Mouse (Mus musculus) forebrain, embryonic 11.5 days (tissue): ENCODE measurements around the gene Mme. TPM values are rescaled to one million over a fixed set of nuclear protein-coding genes. Genes with fewer than 3 reads are reported as not detected.

Source experiments
- ATAC-seq: fragments of 200-750 bp; cut with Nextera tagmentation; replicated peaks from 2 replicates; pipeline ENCODE4 v1.8.0; 2017; ENCODE audit warnings: moderate TSS enrichment; ENCODE audit not compliant: low FRiP score
- DNase-seq: peaks from one replicate; pipeline ENCODE4 v3.0.0-alpha.2; 2017; ENCODE audit warnings: low spot score
- H3K27ac ChIP-seq: fragments of 300-500 bp; sonication (generic); 2 replicates; pipeline ENCODE4 v1.5.1; 2014; ENCODE audit warnings: low read depth, low read length
- H3K27me3 ChIP-seq: fragments of 300-500 bp; sonication (generic); 2 replicates; pipeline ENCODE4 v1.6.1; 2014; ENCODE audit warnings: mild to moderate bottlenecking, low read length, mixed read lengths; ENCODE audit not compliant: control insufficient read depth, insufficient read depth
- H3K36me3 ChIP-seq: fragments of 300-500 bp; sonication (generic); 2 replicates; pipeline ENCODE4 v1.6.1; 2014; ENCODE audit warnings: mild to moderate bottlenecking, low read length, moderate library complexity, mixed read lengths; ENCODE audit not compliant: control insufficient read depth, insufficient read depth
- H3K4me1 ChIP-seq: fragments of 300-500 bp; sonication (generic); replicated peaks from 2 replicates; pipeline ENCODE4 v1.6.1; 2014; ENCODE audit warnings: low read length, mixed read lengths; ENCODE audit not compliant: control insufficient read depth, insufficient read depth
- H3K4me2 ChIP-seq: fragments of 300-500 bp; sonication (generic); 2 replicates; pipeline ENCODE4 v1.6.1; 2014; ENCODE audit warnings: low read depth, mild to moderate bottlenecking, low read length, moderate library complexity, mixed read lengths; ENCODE audit not compliant: severe bottlenecking
- H3K4me3 ChIP-seq: fragments of 300-500 bp; sonication (generic); 2 replicates; pipeline ENCODE4 v1.5.1; 2014; ENCODE audit warnings: low read depth, low read length
- H3K9ac ChIP-seq: fragments of 300-500 bp; sonication (generic); 2 replicates; pipeline ENCODE4 v1.6.1; 2014; ENCODE audit warnings: low read length
- H3K9me3 ChIP-seq: fragments of 300-500 bp; sonication (generic); 2 replicates; pipeline ENCODE4 v1.6.1; 2016; ENCODE audit warnings: low read length, mixed read lengths; ENCODE audit not compliant: control insufficient read depth
- WGBS: fragments of 180-500 bp; shearing (Covaris S2); extraction: QIAGEN DNeasy Blood & Tissue Kit; methylation state at CpG from one replicate; pipeline ENCODE4 v1.1.7; 2014; 5-methylcytosine and 5-hydroxymethylcytosine counted together
- polyA plus RNA-seq: library from polyadenylated mRNA; unstranded; fragments of >200 nt; fragmentation: Nextera tagmentation; extraction: Ambion mirVana; gene quantifications from 2 replicates; pipeline ENCODE4 v1.2.1, GENCODE M21; 2014

The Mme gene
- polyA plus RNA-seq, 1 experiment from 2014 or later: 14.2 TPM

DNA sequence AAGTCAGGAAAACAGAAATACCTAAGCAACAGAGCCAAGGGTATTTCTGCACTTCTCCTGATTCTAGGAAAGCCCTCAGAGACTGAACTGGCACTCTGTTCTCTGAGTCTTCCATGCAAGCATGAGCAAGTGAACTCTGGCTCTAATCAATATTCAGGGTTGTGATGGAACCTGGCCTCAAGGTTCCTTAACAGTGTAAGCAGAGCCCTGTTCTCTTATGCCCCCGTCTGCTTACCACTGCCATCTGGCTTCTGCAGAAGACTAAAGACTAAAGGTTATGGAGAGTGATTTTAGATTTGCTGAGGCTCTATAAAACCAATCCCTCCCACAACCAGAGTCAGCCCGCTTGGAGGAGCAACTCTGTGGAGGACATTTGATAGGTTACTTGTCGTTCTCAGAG, 99.2 kb downstream of the Mme start:
- Histone ChIP-seq H3K4me2 (no peak overlapping the region), H3K4me3 (no peak overlapping the region), H3K9me3 (no peaks in the 10 kb centered on the region), H3K4me1 (no peaks in the 10 kb centered on the region), H3K27ac (no peak overlapping the region), H3K9ac (no peak overlapping the region), H3K36me3 (no peaks in the 10 kb centered on the region), H3K27me3 (no peaks in the 10 kb centered on the region)
- WGBS: 89% methylated on average over 3 of the region's 3 CpGs
- no peak for ATAC-seq
- no peak for DNase-seq

- H3K9ac ChIP-seq: no peak overlapping the region
- H3K4me3 ChIP-seq: no peak overlapping the region
- no peak for DNase-seq
- H3K36me3 ChIP-seq: no peaks in the 10 kb centered on the region
- no peak overlapping the region for H3K4me2 ChIP-seq
- no peaks in the 10 kb centered on the region for H3K9me3 ChIP-seq
- no peaks in the 10 kb centered on the region for H3K27me3 ChIP-seq
- H3K27ac ChIP-seq: no peak overlapping the region
- ATAC-seq: no peak
- no peaks in the 10 kb centered on the region for H3K4me1 ChIP-seq
- WGBS: 97% methylated on average over 4 of the region's 4 CpGs
These were observed 100.1 kb downstream of the Mme start for GRCm38 (mm10) chr3:63341481-63341880.

DNA sequence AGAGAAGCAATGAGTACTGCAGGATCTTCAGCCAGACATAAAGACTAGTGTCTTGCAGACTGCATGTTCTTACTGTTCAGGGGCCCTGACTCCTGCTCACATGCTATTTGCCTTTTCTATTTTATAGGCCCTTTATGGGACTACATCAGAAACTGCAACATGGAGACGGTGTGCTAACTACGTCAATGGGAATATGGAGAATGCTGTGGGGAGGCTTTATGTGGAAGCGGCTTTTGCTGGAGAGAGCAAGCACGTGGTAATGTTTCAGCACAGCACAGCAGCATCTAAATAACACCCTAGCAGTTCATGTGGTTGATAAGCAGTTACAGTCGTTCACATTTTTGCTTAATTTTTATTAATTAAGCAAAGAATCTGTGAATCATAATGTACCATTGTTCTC, 103.7 kb downstream of the Mme start:
- H3K4me1 ChIP-seq: no peaks in the 10 kb centered on the region
- no peak overlapping the region for H3K27ac ChIP-seq
- WGBS: 85% methylated on average over 5 of the region's 5 CpGs
- no peak overlapping the region for H3K4me3 ChIP-seq
- no peak overlapping the region for H3K9ac ChIP-seq
- no peaks in the 10 kb centered on the region for H3K9me3 ChIP-seq
- DNase-seq: no peak
- H3K36me3 ChIP-seq: no peaks in the 10 kb centered on the region
- H3K27me3 ChIP-seq: no peaks in the 10 kb centered on the region
- no peak for ATAC-seq
- H3K4me2 ChIP-seq: no peak overlapping the region

DNA sequence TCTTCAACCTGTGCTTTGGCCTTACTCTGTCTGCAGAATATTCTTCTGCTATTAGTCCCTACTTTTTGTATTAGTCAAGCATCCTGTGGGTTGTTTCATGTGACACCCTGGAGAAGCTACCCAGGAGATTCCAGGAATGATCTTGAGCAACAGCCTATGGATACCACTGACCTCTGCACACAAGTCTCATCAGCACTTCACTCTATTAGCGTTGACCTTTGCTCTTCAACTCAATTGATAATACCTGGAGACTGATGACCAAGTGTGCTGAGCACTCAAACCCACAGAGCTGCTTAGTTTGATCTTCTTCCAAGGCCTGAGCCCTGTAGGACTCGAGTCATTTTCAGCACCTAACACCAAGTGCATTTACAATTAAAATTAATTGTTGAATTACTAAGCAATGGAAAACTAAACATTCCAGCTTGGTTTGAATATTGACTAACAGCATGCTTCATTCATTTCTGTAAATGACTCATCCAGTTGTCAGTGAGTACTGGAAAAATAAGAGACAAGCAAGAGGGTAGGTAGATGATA, 107.6 kb downstream of the Mme start:
- 83% methylated on average over 2 of the region's 2 CpGs for WGBS
- Histone ChIP-seq H3K9ac (no peak overlapping the region), H3K27ac (no peak overlapping the region), H3K9me3 (no peaks in the 10 kb centered on the region), H3K4me2 (no peak overlapping the region), H3K4me1 (no peaks in the 10 kb centered on the region), H3K27me3 (no peaks in the 10 kb centered on the region), H3K4me3 (no peak overlapping the region), H3K36me3 (no peaks in the 10 kb centered on the region)
- no peak for DNase-seq
- ATAC-seq: no peak

DNA sequence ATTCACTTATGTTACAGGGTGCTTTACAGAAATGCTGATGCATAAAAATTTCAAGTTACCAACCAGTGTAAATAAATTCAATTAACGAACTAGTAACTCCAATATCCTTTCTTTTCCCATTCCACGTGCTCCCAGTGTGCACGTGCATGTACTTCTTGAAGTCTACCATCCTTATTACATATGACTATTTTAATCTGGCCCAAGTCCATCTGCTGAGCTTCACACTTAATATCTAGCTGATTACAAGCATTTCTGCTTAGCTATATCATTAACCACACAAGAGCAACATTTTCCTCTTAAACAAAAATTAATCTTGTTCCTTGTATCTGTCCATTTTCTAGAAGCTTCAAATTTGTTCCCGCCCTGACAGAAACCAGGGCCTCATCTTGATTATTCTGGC, 108.9 kb downstream of the Mme start:
- Histone ChIP-seq H3K27me3 (no peaks in the 10 kb centered on the region), H3K4me1 (no peaks in the 10 kb centered on the region), H3K9ac (no peak overlapping the region), H3K4me2 (no peak overlapping the region), H3K4me3 (no peak overlapping the region), H3K9me3 (no peaks in the 10 kb centered on the region), H3K27ac (no peak overlapping the region), H3K36me3 (no peaks in the 10 kb centered on the region)
- WGBS: 93% methylated on average over 4 of the region's 4 CpGs
- no peak for DNase-seq
- ATAC-seq: no peak

GRCm38 (mm10) chr3:63350704-63351103, 109.4 kb downstream of the Mme start:
- Histone ChIP-seq H3K4me1 (no peaks in the 10 kb centered on the region), H3K27me3 (no peaks in the 10 kb centered on the region), H3K4me2 (no peak overlapping the region), H3K9ac (no peak overlapping the region), H3K9me3 (no peaks in the 10 kb centered on the region), H3K27ac (no peak overlapping the region), H3K4me3 (no peak overlapping the region), H3K36me3 (no peaks in the 10 kb centered on the region)
- DNase-seq (no peak), ATAC-seq (no peak)
- 81% methylated on average over 3 of the region's 3 CpGs for WGBS

GRCm38 (mm10) chr3:63351680-63352260, 110.4 kb downstream of the Mme start:
- Histone ChIP-seq H3K27ac (no peak overlapping the region), H3K36me3 (no peaks in the 10 kb centered on the region), H3K9ac (no peak overlapping the region), H3K9me3 (no peaks in the 10 kb centered on the region), H3K27me3 (no peaks in the 10 kb centered on the region), H3K4me3 (no peak overlapping the region), H3K4me2 (no peak overlapping the region), H3K4me1 (no peaks in the 10 kb centered on the region)
- WGBS: 98% methylated on average over 1 of the region's 1 CpGs
- ATAC-seq (no peak), DNase-seq (no peak)

GRCm38 (mm10) chr3:63359512-63359911, 118.2 kb downstream of the Mme start:
- Histone ChIP-seq H3K4me1 (no peaks in the 10 kb centered on the region), H3K27ac (no peak overlapping the region), H3K9me3 (no peaks in the 10 kb centered on the region), H3K9ac (no peak overlapping the region), H3K4me2 (no peak overlapping the region), H3K4me3 (no peak overlapping the region), H3K36me3 (no peaks in the 10 kb centered on the region), H3K27me3 (no peaks in the 10 kb centered on the region)
- ATAC-seq (no peak), DNase-seq (no peak)
- WGBS: 88% methylated on average over 1 of the region's 1 CpGs

- H3K27ac ChIP-seq: no peak overlapping the region
- ATAC-seq: no peak
- no peaks in the 10 kb centered on the region for H3K4me1 ChIP-seq
- H3K27me3 ChIP-seq: no peaks in the 10 kb centered on the region
- no peak overlapping the region for H3K4me3 ChIP-seq
- 68% methylated on average over 2 of the region's 2 CpGs for WGBS
- H3K4me2 ChIP-seq: no peak overlapping the region
- DNase-seq: no peak
- H3K9me3 ChIP-seq: no peaks in the 10 kb centered on the region
- H3K9ac ChIP-seq: no peak overlapping the region
- no peaks in the 10 kb centered on the region for H3K36me3 ChIP-seq
These were observed 143.7 kb downstream of the Mme start for GRCm38 (mm10) chr3:63384989-63385388.
